Mouse (Mus musculus): ENCODE measurements around the gene Btg4. TPM values are rescaled to one million over a fixed set of nuclear protein-coding genes. Genes with fewer than 3 reads are reported as not detected.

Gene Btg4
- total and polyA plus RNA-seq, 3 experiments: not detected

DNA sequence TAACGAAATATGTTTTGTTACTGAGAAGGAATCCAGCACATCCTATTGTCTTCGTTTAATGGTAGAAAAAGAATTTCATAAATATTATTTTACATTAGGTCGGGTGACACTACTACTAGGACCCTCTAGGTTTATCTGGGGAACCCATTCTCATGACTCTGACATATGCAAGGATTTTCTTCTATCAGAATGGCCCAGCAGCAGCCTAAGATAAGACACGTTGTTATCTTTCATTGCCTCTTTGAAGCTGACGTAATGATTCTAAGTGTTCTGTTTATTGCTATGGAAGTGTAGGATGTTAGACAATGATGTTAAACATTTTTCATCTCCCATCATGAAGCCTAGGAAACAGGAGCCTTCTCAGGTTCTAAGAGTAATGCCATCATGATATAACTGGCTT, 33.0 kb downstream of the Btg4 start:
- no peak overlapping the region for H3K27ac ChIP-seq (ENCODE audit: control insufficient read depth, low read depth, low read length)
- peaks cover 0 to 3% of the 10 kb centered on the region in 2 experiments; a peak in 3 of 4 replicates for H3K27me3 ChIP-seq (ENCODE audit: control insufficient read depth in 1 of 2, insufficient read depth in 2 of 2, low read length in 2 of 2)
- no peak overlapping the region for H3K9ac ChIP-seq (ENCODE audit: control insufficient read depth, low read depth, low read length, poor library complexity, severe bottlenecking)
- H3K36me3 ChIP-seq (ENCODE audit: control insufficient read depth in 1 of 2, insufficient read depth in 2 of 2, low read length in 2 of 2): peaks cover 0 to 7% of the 10 kb centered on the region in 2 experiments; a peak in 2 of 4 replicates
- no peaks in the 10 kb centered on the region for H3K79me2 ChIP-seq (ENCODE audit: control insufficient read depth, insufficient read depth, low read length, poor library complexity)
- TF ChIP-seq GATA1 (IDR thresholded peaks at IDR 0.05; ENCODE audit: low read depth, low read length): peak; percentile 85
- peak; percentile 74 to 79 for TF ChIP-seq EP300 (IDR thresholded peaks at IDR 0.05; ENCODE audit: low read depth in 1 of 2, low read length in 2 of 2)
- no peak for TF ChIP-seq ZC3H11A (IDR thresholded peaks at IDR 0.05; ENCODE audit: low read depth, low read length)
- peak; percentile 72 for TF ChIP-seq ETS1 (IDR thresholded peaks at IDR 0.05; ENCODE audit: low read depth, low read length)
- no peak for TF ChIP-seq UBTF (IDR thresholded peaks at IDR 0.05; ENCODE audit: borderline replicate concordance, insufficient read depth, low read depth, low read length)
- peak; percentile 88 for TF ChIP-seq TCF12 (IDR thresholded peaks at IDR 0.05; ENCODE audit: low read depth, low read length)
- TF ChIP-seq ZKSCAN1 (IDR thresholded peaks at IDR 0.05; ENCODE audit: low read depth, low read length): no peak
- peak; percentile 24; the same call in 1 of the 2 replicates for TF ChIP-seq TAL1 (IDR thresholded peaks at IDR 0.05; ENCODE audit: low read length)
- peak; percentile 70; the same call in 1 of the 2 replicates for TF ChIP-seq RCOR1 (IDR thresholded peaks at IDR 0.05; ENCODE audit: low read depth, low read length)
- H3K4me3 ChIP-seq (ENCODE audit: control insufficient read depth in 1 of 2, insufficient read depth in 1 of 2, low read depth in 2 of 2, low read length in 2 of 2): no peak overlapping the region
- no peaks in the 10 kb centered on the region for H3K4me1 ChIP-seq (ENCODE audit: control insufficient read depth in 1 of 2, insufficient read depth in 2 of 2, low read length in 2 of 2)
- DNase-seq (ENCODE audit: low read depth, low spot score): peak; percentile 30
- H3K9me3 ChIP-seq (replicated peaks; ENCODE audit: insufficient read depth, low read length): no peaks in the 10 kb centered on the region

DNA sequence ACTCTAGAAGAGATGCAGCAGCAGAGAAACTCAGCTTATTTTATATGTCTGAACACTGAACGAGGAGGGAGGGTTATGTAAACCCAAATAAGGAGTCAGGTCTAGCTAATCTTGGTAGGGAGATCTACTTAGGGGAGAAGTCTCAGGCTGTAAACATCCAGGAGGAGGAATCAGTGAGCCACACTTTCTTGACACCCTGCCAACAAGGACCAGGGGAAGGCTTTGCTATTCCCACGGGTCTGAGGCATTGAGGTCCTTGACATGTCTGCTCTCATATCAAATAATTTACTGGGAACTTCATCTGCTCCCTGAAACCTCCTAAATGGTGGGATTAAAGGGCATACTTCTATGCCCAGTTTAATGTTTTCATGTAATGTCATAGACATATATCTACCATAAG, 35.6 kb downstream of the Btg4 start:
- Histone ChIP-seq H3K4me3 (ENCODE audit: control insufficient read depth in 1 of 2, insufficient read depth in 1 of 2, low read depth in 2 of 2, low read length in 2 of 2) (no peak overlapping the region), H3K9ac (ENCODE audit: control insufficient read depth, low read depth, low read length, poor library complexity, severe bottlenecking) (no peak overlapping the region), H3K9me3 (replicated peaks; ENCODE audit: insufficient read depth, low read length) (no peaks in the 10 kb centered on the region), H3K79me2 (ENCODE audit: control insufficient read depth, insufficient read depth, low read length, poor library complexity) (no peaks in the 10 kb centered on the region), H3K4me1 (ENCODE audit: control insufficient read depth in 1 of 2, insufficient read depth in 2 of 2, low read length in 2 of 2) (no peaks in the 10 kb centered on the region), H3K36me3 (ENCODE audit: control insufficient read depth in 1 of 2, insufficient read depth in 2 of 2, low read length in 2 of 2) (peaks cover 0 to 7% of the 10 kb centered on the region in 2 experiments; a peak in 2 of 4 replicates), H3K27me3 (ENCODE audit: control insufficient read depth in 1 of 2, insufficient read depth in 2 of 2, low read length in 2 of 2) (peaks cover 0 to 2% of the 10 kb centered on the region in 2 experiments; a peak in 1 of 4 replicates), H3K27ac (ENCODE audit: control insufficient read depth, low read depth, low read length) (no peak overlapping the region)
- no peak for DNase-seq (ENCODE audit: low read depth, low spot score)
- TF ChIP-seq UBTF (IDR thresholded peaks at IDR 0.05; ENCODE audit: borderline replicate concordance, insufficient read depth, low read depth, low read length) (no peak), ZC3H11A (IDR thresholded peaks at IDR 0.05; ENCODE audit: low read depth, low read length) (no peak), MEF2A (IDR thresholded peaks at IDR 0.05; ENCODE audit: extremely low read depth, insufficient replicate concordance, low read depth, low read length, poor library complexity, severe bottlenecking) (no peak), ELF1 (IDR thresholded peaks at IDR 0.05; ENCODE audit: low read depth, low read length) (no peak), CTCF (IDR thresholded peaks at IDR 0.05 in 2 of 3, conservative IDR thresholded peaks at IDR 0.05 in 1 of 3; ENCODE audit: control insufficient read depth in 1 of 3, insufficient read depth in 1 of 3, low read depth in 2 of 3, low read length in 3 of 3, poor library complexity in 1 of 3, severe bottlenecking in 1 of 3) (no peak), MAX (IDR thresholded peaks at IDR 0.05; ENCODE audit: low read length) (no peak), SMC3 (IDR thresholded peaks at IDR 0.05; ENCODE audit: low read depth, low read length) (no peak), HCFC1 (IDR thresholded peaks at IDR 0.05; ENCODE audit: low read depth, low read length) (no peak)

Data from MEL (cell line).